Mouse (Mus musculus) forebrain, postnatal 0 days (tissue): Measurements from ENCODE around the gene Meaf6. TPM values are rescaled to one million over a fixed set of nuclear protein-coding genes. Genes with fewer than 3 reads are reported as not detected.
A peak's percentile ranks its signal among the peaks of the same experiment; 100 is the strongest.

Experiments used
- ATAC-seq: fragments of 200-750 bp; cut with Nextera tagmentation; 2 replicates; pipeline ENCODE4 v1.8.0; 2017; ENCODE audit warnings: mild to moderate bottlenecking, moderate library complexity
- DNase-seq: peaks from one replicate; pipeline ENCODE4 v3.0.0-alpha.2; 2015
- H3K27ac ChIP-seq: fragments of 300-500 bp; sonication (generic); 2 replicates; pipeline ENCODE4 v1.5.1; 2014; ENCODE audit warnings: low read depth, mild to moderate bottlenecking, antibody characterized with exemption, low read length, moderate library complexity, mixed read lengths
- H3K27me3 ChIP-seq: fragments of 300-500 bp; sonication (generic); 2 replicates; pipeline ENCODE4 v1.6.1; 2014; ENCODE audit warnings: mild to moderate bottlenecking, low read length, mixed read lengths; ENCODE audit not compliant: insufficient read depth
- H3K36me3 ChIP-seq: fragments of 300-500 bp; sonication (generic); 2 replicates; pipeline ENCODE4 v1.6.1; 2014; ENCODE audit warnings: mild to moderate bottlenecking, moderate library complexity; ENCODE audit not compliant: insufficient read depth
- H3K4me1 ChIP-seq: fragments of 300-500 bp; sonication (generic); 2 replicates; pipeline ENCODE4 v1.6.1; 2014; ENCODE audit warnings: antibody characterized with exemption; ENCODE audit not compliant: insufficient read depth
- H3K4me2 ChIP-seq: fragments of 300-500 bp; sonication (generic); 2 replicates; pipeline ENCODE4 v1.6.1; 2014; ENCODE audit warnings: low read depth, mild to moderate bottlenecking, moderate library complexity
- H3K4me3 ChIP-seq: fragments of 300-500 bp; sonication (generic); 2 replicates; pipeline ENCODE4 v1.5.1; 2014; ENCODE audit warnings: low read depth, low read length, mixed read lengths
- H3K9ac ChIP-seq: fragments of 300-500 bp; sonication (generic); 2 replicates; pipeline ENCODE4 v1.6.1; 2014; ENCODE audit warnings: mild to moderate bottlenecking
- H3K9me3 ChIP-seq: fragments of 300-500 bp; sonication (generic); 2 replicates; pipeline ENCODE4 v1.6.1; 2016; ENCODE audit warnings: low read length
- CTCF ChIP-seq: sonication (generic); IDR thresholded peaks from 2 replicates; pipeline ENCODE4 v1.5.1; 2016; ENCODE audit warnings: antibody characterized with exemption, control low read depth, low read depth
- WGBS: fragments of 180-500 bp; shearing (Covaris S2); extraction: QIAGEN DNeasy Blood & Tissue Kit; methylation state at CpG from one replicate; pipeline ENCODE4 v1.1.7; 2014; 5-methylcytosine and 5-hydroxymethylcytosine counted together
- polyA plus RNA-seq: library from polyadenylated mRNA; unstranded; fragments of >200 nt; fragmentation: Nextera tagmentation; extraction: Ambion mirVana; gene quantifications from 2 replicates; pipeline ENCODE4 v1.2.1, GENCODE M21; 2015
- total RNA-seq: library from RNA; depleted of rRNA; stranded (reverse); fragments of >200 nt; gene quantifications from 2 replicates; pipeline ENCODE4 v1.2.3, GENCODE M21; 2014

The Meaf6 gene
- total and polyA plus RNA-seq, 2 experiments from 2014 or later: 112 to 153 TPM

- 78% methylated on average over 8 of the region's 8 CpGs for WGBS
- Histone ChIP-seq H3K36me3 (peaks cover 6% of the 10 kb centered on the region), H3K9ac (no peak overlapping the region), H3K4me2 (no peak overlapping the region), H3K9me3 (no peaks in the 10 kb centered on the region), H3K27ac (no peak overlapping the region), H3K4me1 (peaks cover 5% of the 10 kb centered on the region), H3K4me3 (no peak overlapping the region), H3K27me3 (no peaks in the 10 kb centered on the region)
- ATAC-seq (no peak), DNase-seq (no peak)
- TF ChIP-seq CTCF: no peak
Observed at GRCm38 (mm10) chr4:125063829-125064228, 21.1 kb upstream of the Meaf6 start.

GRCm38 (mm10) chr4:125065517-125066307 is 19.2 kb upstream of the Meaf6 start, which contains the start of gene Dnali1:
Gene Dnali1 (minus strand): TSS chr4:125065703.
- Histone ChIP-seq H3K4me2 (peak within 1 kb of the TSS; percentile 86), H3K9ac (peak within 1 kb of the TSS; percentile 64), H3K4me1 (peaks cover 5% of the 10 kb centered on the region), H3K27ac (no peak within 1 kb of the TSS), H3K9me3 (no peaks in the 10 kb centered on the region), H3K4me3 (peak within 1 kb of the TSS; percentile 86), H3K36me3 (peaks cover 23% of the 10 kb centered on the region), H3K27me3 (no peaks in the 10 kb centered on the region)
- 2% methylated on average over 26 of the region's 26 CpGs for WGBS
- DNase-seq (peak; percentile 40), ATAC-seq (0 out of 2 replicates have a peak, but pooled peaks have one; percentile 3)
- no peak; the same call in 1 of the 2 replicates for TF ChIP-seq CTCF

GRCm38 (mm10) chr4:125066490-125067370 is 18.2 kb upstream of the Meaf6 start, which contains the start of gene Snip1:
Gene Snip1 (plus strand): TSS chr4:125066672.
- TF ChIP-seq CTCF: no peak

GRCm38 (mm10) chr4:125077700-125078099 is 7.2 kb upstream of the Meaf6 start:
- no peak overlapping the region for H3K4me2 ChIP-seq
- peaks cover 34% of the 10 kb centered on the region for H3K36me3 ChIP-seq
- 88% methylated on average over 2 of the region's 2 CpGs for WGBS
- H3K4me1 ChIP-seq: no peaks in the 10 kb centered on the region
- H3K9me3 ChIP-seq: no peaks in the 10 kb centered on the region
- ATAC-seq (no peak), DNase-seq (no peak)
- TF ChIP-seq CTCF: no peak
- H3K27ac ChIP-seq: no peak overlapping the region
- no peak overlapping the region for H3K9ac ChIP-seq
- H3K27me3 ChIP-seq: no peaks in the 10 kb centered on the region
- H3K4me3 ChIP-seq: no peak overlapping the region

More at GRCm38 (mm10) chr4:125066490-125067370, 18.2 kb upstream of the Meaf6 start, which contains the start of gene Snip1:
- H3K4me2 ChIP-seq: peak within 1 kb of the TSS; percentile 86
- H3K27me3 ChIP-seq: no peaks in the 10 kb centered on the region
- H3K9me3 ChIP-seq: no peaks in the 10 kb centered on the region
- peak within 1 kb of the TSS; percentile 64 for H3K9ac ChIP-seq
- ATAC-seq: peak; percentile 96
- H3K36me3 ChIP-seq: peaks cover 33% of the 10 kb centered on the region
- H3K27ac ChIP-seq: 0 out of 2 replicates have a peak within 1 kb of the TSS, but pooled peaks have one; percentile 52
- DNase-seq: peak; percentile 92
- H3K4me1 ChIP-seq: peaks cover 5% of the 10 kb centered on the region
- 2% methylated on average over 75 of the region's 78 CpGs for WGBS
- peak within 1 kb of the TSS; percentile 86 for H3K4me3 ChIP-seq

- H3K4me3 ChIP-seq: no peak overlapping the region
- DNase-seq: no peak
- no peak for ATAC-seq
- 99% methylated on average over 2 of the region's 2 CpGs for WGBS
- H3K9me3 ChIP-seq: no peaks in the 10 kb centered on the region
- H3K27me3 ChIP-seq: no peaks in the 10 kb centered on the region
- no peak overlapping the region for H3K4me2 ChIP-seq
- TF ChIP-seq CTCF: no peak
- no peak overlapping the region for H3K9ac ChIP-seq
- peaks cover 24% of the 10 kb centered on the region for H3K36me3 ChIP-seq
- H3K27ac ChIP-seq: no peak overlapping the region
- H3K4me1 ChIP-seq: no peaks in the 10 kb centered on the region
Observed at GRCm38 (mm10) chr4:125078698-125079097, 6.2 kb upstream of the Meaf6 start.

- no peak for TF ChIP-seq CTCF
- Histone ChIP-seq H3K4me1 (peaks cover 13% of the 10 kb centered on the region; the same call in 1 of the 2 replicates), H3K9ac (peak overlapping the region; percentile 92), H3K36me3 (peaks cover 35% of the 10 kb centered on the region), H3K27me3 (no peaks in the 10 kb centered on the region), H3K27ac (peak overlapping the region; percentile 99), H3K4me2 (peak overlapping the region; percentile 77), H3K9me3 (no peaks in the 10 kb centered on the region), H3K4me3 (peak overlapping the region; percentile 100)
- 2% methylated on average over 44 of the region's 45 CpGs for WGBS
- DNase-seq (peak; percentile 80), ATAC-seq (peak; percentile 91)
Observed at GRCm38 (mm10) chr4:125085346-125085841, 460 bp downstream of the Meaf6 start.
